Mouse (Mus musculus) liver, embryonic 15.5 days (tissue): ENCODE data around the gene Nos3. TPM values are rescaled to one million over a fixed set of nuclear protein-coding genes. Genes with fewer than 3 reads are reported as not detected.

Experiments
- ATAC-seq: fragments of 200-750 bp; cut with Nextera tagmentation; 2 replicates; pipeline ENCODE4 v1.8.0; 2017; ENCODE audit warnings: moderate number of reproducible peaks, mild to moderate bottlenecking, moderate library complexity; ENCODE audit not compliant: insufficient read depth
- H3K27ac ChIP-seq: fragments of 300-500 bp; sonication (generic); replicated peaks from 2 replicates; pipeline ENCODE4 v1.5.1; 2015; ENCODE audit warnings: mild to moderate bottlenecking, inconsistent platforms
- H3K27me3 ChIP-seq: fragments of 300-500 bp; sonication (generic); 2 replicates; pipeline ENCODE4 v1.6.1; 2015; ENCODE audit warnings: mild to moderate bottlenecking, inconsistent platforms
- H3K36me3 ChIP-seq: fragments of 300-500 bp; sonication (generic); replicated peaks from 2 replicates; pipeline ENCODE4 v1.6.1; 2015; ENCODE audit warnings: moderate library complexity, mild to moderate bottlenecking, inconsistent platforms
- H3K4me1 ChIP-seq: fragments of 300-500 bp; sonication (generic); replicated peaks from 2 replicates; pipeline ENCODE4 v1.6.1; 2015; ENCODE audit warnings: inconsistent platforms
- H3K4me2 ChIP-seq: fragments of 300-500 bp; sonication (generic); 2 replicates; pipeline ENCODE4 v1.6.1; 2015; ENCODE audit warnings: moderate library complexity, mild to moderate bottlenecking, inconsistent platforms
- H3K4me3 ChIP-seq: fragments of 300-500 bp; sonication (generic); replicated peaks from 2 replicates; pipeline ENCODE4 v1.5.1; 2015; ENCODE audit warnings: mild to moderate bottlenecking, inconsistent platforms
- H3K9ac ChIP-seq: fragments of 300-500 bp; sonication (generic); 2 replicates; pipeline ENCODE4 v1.6.1; 2015; ENCODE audit warnings: moderate library complexity, mild to moderate bottlenecking, inconsistent platforms
- H3K9me3 ChIP-seq: fragments of 300-500 bp; sonication (generic); replicated peaks from 2 replicates; pipeline ENCODE4 v1.6.1; 2016; ENCODE audit warnings: inconsistent platforms
- WGBS: fragments of 180-500 bp; shearing (Covaris S2); methylation state at CpG from one replicate; pipeline ENCODE4 v1.1.7; 2015; ENCODE audit warnings: mixed read lengths; ENCODE audit not compliant: insufficient replicate concordance; 5-methylcytosine and 5-hydroxymethylcytosine counted together
- polyA plus RNA-seq: library from polyadenylated mRNA; unstranded; fragments of >200 nt; fragmentation: Nextera tagmentation; extraction: Ambion mirVana; gene quantifications from 2 replicates; pipeline ENCODE4 v1.2.1, GENCODE M21; 2015

Nos3 gene
- polyA plus RNA-seq, result 2.1 and 2.5 TPM in 2 replicates

DNA sequence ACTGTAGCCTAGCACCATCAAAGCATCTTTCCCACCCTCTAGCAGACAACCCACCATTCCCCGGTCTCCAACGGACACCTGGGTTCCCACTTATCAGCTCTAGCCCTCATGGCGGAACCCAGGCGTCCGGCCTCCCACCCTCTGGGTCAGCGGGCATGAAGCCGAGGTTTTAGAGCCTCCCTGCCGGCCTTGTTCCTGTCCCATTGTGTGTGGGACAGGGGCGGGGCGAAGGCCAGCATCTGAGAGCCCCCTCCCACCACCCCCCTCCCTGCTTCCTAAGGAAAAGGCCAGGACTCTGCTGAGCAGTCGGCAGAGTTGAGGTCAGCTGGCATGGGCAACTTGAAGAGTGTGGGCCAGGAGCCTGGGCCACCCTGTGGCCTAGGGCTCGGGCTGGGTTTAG, at the start of gene Nos3:
TSS of gene Nos3 (plus strand) at position 303 of the 400 bp plus-strand sequence.
- H3K4me3 ChIP-seq, result 0 out of 2 replicates have a peak within 1 kb of the TSS, but pooled peaks have one; percentile 2
- H3K4me2 ChIP-seq, result peak within 1 kb of the TSS; percentile 3; the same call in 1 of the 2 replicates
- no peaks in the 10 kb centered on the region for H3K36me3 ChIP-seq
- no peak within 1 kb of the TSS for H3K9ac ChIP-seq
- peaks cover 27% of the 10 kb centered on the region; the same call in 1 of the 2 replicates for H3K27me3 ChIP-seq
- H3K4me1 ChIP-seq, result no peaks in the 10 kb centered on the region
- no peak within 1 kb of the TSS for H3K27ac ChIP-seq
- H3K9me3 ChIP-seq, result no peaks in the 10 kb centered on the region
- no peak for ATAC-seq
- WGBS, result 37% methylated on average over 12 of the region's 12 CpGs

DNA sequence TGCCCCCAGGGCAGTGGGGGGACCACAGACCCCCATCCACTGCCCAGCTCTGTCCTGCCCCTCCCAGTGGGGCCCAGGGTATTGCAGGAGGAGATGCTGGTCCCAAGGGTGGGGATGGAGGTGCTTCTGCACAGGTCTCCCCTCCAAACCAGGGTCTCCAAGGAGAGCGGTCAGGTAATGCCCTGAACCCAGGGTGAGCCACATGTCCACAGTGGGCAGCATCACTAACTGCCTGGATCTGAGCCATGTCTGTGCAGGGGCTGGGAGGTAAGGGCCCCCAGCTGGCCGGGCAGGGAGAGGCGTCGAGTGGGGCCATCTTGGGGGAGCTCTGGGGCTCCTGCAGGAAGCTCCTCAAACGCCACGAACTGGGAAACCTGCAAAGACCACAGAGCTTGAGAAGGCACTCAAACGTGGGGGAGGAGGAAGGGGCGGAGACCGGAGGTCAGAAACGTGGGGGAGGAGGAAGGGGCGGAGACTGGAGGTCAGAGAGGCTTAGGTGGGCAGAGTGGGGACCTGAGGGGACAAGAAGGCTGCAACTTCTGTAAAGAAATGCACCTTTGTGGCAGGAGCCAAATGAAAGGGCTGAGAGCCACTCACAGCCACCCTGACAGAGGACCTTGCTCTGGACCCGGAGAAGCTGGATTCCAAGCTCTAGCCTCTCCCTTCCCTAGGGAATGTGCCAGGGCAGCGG, 44.7 kb upstream of the Nos3 start:
- H3K4me1 ChIP-seq, result no peaks in the 10 kb centered on the region; the same call in 1 of the 2 replicates
- H3K27me3 ChIP-seq, result peaks cover 8% of the 10 kb centered on the region; the same call in 1 of the 2 replicates
- no peaks in the 10 kb centered on the region for H3K36me3 ChIP-seq
- no peak overlapping the region for H3K4me3 ChIP-seq
- no peak overlapping the region; the same call in 1 of the 2 replicates for H3K4me2 ChIP-seq
- H3K9me3 ChIP-seq, result no peaks in the 10 kb centered on the region
- no peak for ATAC-seq
- no peak overlapping the region for H3K27ac ChIP-seq
- 14% methylated on average over 13 of the region's 13 CpGs for WGBS
- H3K9ac ChIP-seq, result no peak overlapping the region

DNA sequence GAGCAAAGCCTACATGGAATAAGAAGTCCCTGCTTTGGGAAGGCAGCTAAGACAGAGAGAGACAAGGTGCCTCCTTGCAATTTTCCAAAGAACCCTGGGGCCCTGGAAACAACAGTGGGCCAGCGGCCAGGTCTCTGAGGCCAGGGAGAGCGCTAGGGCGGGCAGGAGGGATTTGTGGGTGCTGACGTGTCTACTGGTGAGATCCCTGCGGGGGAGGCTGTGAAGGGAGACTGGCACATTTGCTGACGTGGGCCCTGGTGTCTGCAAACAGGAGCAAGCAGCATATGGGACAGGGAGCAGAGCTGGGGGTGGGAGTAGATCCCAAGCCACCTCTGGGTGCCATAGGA, 44.2 kb upstream of the Nos3 start:
- Histone ChIP-seq H3K27me3 (peaks cover 13% of the 10 kb centered on the region; the same call in 1 of the 2 replicates), H3K9ac (no peak overlapping the region), H3K27ac (no peak overlapping the region), H3K9me3 (no peaks in the 10 kb centered on the region), H3K4me2 (no peak overlapping the region; the same call in 1 of the 2 replicates), H3K4me3 (no peak overlapping the region), H3K36me3 (no peaks in the 10 kb centered on the region), H3K4me1 (no peaks in the 10 kb centered on the region; the same call in 1 of the 2 replicates)
- ATAC-seq, result no peak
- WGBS, result 47% methylated on average over 6 of the region's 6 CpGs

DNA sequence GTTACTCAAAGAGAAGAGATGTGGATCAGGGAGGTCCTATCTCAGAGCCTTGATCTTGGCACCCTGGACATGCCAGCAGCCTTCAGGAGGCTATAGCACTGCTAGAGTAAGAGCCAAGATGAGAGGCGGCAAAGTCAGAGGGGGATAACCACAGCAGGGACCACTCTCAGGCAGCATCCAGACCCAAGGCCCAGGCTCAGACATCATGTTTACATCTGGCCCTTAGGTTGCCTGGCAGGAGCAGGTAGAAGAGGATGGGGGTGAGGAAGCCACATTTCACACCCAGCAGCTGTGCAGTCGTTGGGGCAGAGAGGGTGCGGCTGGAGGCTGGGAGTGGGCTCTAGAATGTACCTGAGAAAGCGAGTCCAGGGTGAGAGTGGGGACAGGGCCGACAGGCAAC, 43.7 kb upstream of the Nos3 start:
- no peak overlapping the region for H3K4me2 ChIP-seq
- no peak overlapping the region for H3K4me3 ChIP-seq
- ATAC-seq, result no peak
- H3K4me1 ChIP-seq, result no peaks in the 10 kb centered on the region; the same call in 1 of the 2 replicates
- H3K9me3 ChIP-seq, result no peaks in the 10 kb centered on the region
- H3K27me3 ChIP-seq, result peaks cover 17% of the 10 kb centered on the region
- H3K9ac ChIP-seq, result no peak overlapping the region
- no peaks in the 10 kb centered on the region for H3K36me3 ChIP-seq
- WGBS, result 61% methylated on average over 5 of the region's 5 CpGs
- H3K27ac ChIP-seq, result no peak overlapping the region

DNA sequence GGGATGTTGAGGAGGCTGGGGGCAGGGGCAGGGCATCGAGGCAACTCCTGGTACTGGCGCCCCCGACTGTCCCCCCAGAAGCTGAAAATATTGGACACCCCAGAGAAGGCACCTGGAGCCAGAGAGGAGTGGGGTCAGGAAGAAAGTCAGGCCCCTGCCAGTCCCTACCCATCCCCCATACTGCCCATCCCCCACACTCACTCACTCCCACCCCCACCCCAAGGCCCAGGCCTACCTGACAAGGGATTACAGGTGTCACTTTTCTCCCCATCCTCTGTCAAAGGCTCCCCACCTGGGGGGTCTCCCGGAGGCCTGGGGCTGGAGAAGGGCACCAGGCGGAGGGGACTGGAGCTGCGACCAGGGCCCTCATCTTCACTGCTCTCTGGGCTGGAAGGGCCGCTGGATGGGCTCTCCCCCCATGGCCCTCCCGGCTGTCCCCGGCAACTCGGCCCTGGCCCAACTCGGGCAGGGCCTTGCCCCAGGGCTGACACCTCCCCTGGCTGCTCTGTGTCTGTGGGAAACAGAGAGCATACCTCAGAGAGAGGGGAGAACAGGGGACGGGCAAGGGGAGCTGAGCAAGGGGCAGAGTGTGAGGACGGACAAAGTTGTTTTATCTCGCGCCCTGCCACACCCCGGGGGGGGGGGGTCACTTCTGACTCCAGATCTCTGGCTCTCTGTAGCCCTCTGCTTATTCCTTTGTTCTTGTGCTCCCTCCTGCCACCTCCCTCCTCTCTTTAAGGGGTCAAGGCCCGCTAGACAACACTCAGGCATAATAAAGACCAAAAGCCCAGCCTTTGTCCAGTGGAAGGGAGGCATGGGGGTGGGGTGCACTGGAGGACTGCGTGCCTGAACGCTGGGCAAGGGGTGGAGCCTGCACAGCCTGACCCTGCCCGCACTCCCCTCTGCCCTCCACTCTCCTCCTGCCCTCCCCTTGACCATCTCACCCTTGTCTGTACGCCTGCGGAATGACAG, 42.6 kb upstream of the Nos3 start:
- 38% methylated on average over 22 of the region's 22 CpGs for WGBS
- Histone ChIP-seq H3K4me2 (no peak overlapping the region), H3K4me1 (no peaks in the 10 kb centered on the region; the same call in 1 of the 2 replicates), H3K9me3 (no peaks in the 10 kb centered on the region), H3K27ac (no peak overlapping the region), H3K9ac (no peak overlapping the region), H3K4me3 (no peak overlapping the region), H3K27me3 (peaks cover 24% of the 10 kb centered on the region), H3K36me3 (no peaks in the 10 kb centered on the region)
- ATAC-seq, result no peak

DNA sequence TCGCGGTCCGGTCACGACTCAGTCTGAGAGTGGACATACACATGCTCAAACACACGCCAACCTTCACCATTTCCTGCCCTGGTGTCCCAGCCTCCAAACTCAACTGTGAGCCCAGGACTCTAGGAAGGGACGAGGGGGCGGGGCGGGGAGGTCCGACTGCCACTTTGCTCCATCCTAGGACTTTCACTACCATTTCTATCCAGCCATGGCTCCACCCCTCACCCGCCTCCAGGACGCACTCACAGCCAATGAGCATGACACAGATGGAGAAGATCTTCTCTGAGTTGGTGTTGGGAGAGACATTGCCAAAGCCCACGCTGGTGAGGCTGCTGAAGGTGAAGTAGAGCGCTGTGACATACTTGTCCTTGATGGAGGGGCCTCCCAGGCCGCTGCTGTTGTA, 39.4 kb upstream of the Nos3 start:
- H3K27me3 ChIP-seq, result peaks cover 41% of the 10 kb centered on the region
- H3K9ac ChIP-seq, result no peak overlapping the region
- H3K4me3 ChIP-seq, result no peak overlapping the region
- no peaks in the 10 kb centered on the region for H3K9me3 ChIP-seq
- 37% methylated on average over 14 of the region's 14 CpGs for WGBS
- H3K4me2 ChIP-seq, result no peak overlapping the region
- no peak for ATAC-seq
- H3K36me3 ChIP-seq, result no peaks in the 10 kb centered on the region
- H3K4me1 ChIP-seq, result peaks cover 5% of the 10 kb centered on the region
- no peak overlapping the region for H3K27ac ChIP-seq

DNA sequence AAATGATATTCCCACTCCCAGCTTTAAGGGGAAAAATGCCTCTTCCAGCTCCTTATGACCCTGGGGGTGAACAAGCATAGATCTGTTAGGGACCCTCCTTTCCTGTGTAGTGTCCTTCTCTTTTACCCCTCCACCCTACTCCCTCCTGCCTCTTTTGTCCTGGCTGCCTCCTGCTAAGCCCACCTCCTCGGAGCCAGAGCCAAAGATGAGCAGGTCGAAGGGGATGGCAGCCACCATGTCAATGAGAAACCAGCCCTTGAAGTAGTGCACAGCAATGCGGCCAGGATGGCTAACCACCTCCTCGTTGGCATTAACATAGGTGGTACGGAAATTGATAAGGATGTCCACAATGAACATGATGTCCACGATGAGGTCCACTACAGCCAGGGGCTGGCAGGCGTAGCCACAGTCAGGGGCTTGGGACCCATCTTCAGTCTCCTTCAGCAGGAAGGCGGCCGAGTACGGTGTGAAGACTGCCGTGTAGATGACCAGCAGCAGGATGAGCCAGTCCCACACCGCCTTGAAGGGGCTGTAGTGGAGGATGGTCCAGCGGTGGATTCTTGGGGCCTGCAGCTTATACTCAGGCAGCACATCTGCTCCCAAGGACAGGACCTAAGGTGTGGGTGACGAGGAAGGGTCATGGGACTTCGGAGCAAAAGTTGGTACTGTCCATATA, 38.3 kb upstream of the Nos3 start:
- ATAC-seq, result no peak
- Histone ChIP-seq H3K27me3 (peaks cover 43% of the 10 kb centered on the region), H3K4me1 (peaks cover 5% of the 10 kb centered on the region), H3K36me3 (no peaks in the 10 kb centered on the region), H3K27ac (no peak overlapping the region), H3K9ac (no peak overlapping the region), H3K4me2 (no peak overlapping the region), H3K4me3 (no peak overlapping the region), H3K9me3 (no peaks in the 10 kb centered on the region)
- WGBS, result 76% methylated on average over 15 of the region's 15 CpGs

DNA sequence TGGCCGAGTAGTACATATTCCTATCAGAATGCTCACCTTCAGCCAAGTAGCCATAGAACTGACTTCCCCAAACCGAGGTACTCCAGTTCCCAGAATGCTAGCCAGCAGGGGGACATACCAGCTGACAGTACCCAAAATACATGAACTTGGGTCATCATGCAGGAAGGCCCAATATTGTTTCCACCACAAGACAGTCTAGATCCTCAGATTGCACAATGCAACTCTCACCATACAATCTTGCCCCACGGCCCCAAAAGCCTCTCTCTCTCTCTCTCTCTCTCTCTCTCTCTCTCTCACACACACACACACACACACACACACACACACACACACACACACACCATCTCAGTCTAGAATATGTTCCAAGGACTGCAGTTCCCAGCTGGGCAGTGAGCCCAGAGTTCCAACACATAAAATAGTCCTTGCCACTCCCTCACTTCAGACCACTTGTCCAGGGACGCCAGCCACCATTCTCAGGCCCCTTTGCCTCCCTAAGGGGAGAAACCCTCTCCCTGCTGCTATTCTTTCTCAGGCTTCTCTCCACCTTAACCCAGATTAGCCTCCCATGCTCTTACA, 37.7 kb upstream of the Nos3 start:
- Histone ChIP-seq H3K27ac (no peak overlapping the region), H3K36me3 (no peaks in the 10 kb centered on the region), H3K9me3 (no peaks in the 10 kb centered on the region), H3K27me3 (peaks cover 43% of the 10 kb centered on the region), H3K4me1 (peaks cover 5% of the 10 kb centered on the region), H3K4me3 (no peak overlapping the region), H3K9ac (no peak overlapping the region), H3K4me2 (no peak overlapping the region)
- 40% methylated on average over 4 of the region's 4 CpGs for WGBS
- no peak for ATAC-seq

DNA sequence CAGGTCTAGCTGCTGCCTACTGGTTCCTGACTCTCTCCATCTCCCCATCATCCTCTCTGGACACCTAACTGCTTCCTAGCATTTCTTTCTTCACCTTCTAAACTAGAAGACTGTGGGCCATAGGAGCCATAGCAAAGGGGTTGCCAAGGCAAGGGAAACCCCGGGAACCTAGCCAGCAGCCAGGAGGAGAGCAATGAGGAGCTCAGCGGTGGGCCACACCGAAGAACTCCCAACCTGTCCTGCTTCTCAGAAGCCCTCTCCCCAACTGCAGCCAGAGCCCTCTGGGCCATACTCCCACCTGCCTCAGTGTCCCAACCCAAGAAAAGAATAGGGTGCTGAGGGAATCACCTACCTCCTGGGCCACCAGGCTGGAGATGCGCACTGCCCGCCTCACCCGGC, 35.8 kb upstream of the Nos3 start:
- H3K4me3 ChIP-seq, result no peak overlapping the region
- peaks cover 43% of the 10 kb centered on the region for H3K27me3 ChIP-seq
- no peak overlapping the region for H3K9ac ChIP-seq
- H3K36me3 ChIP-seq, result no peaks in the 10 kb centered on the region
- ATAC-seq, result no peak
- no peaks in the 10 kb centered on the region for H3K9me3 ChIP-seq
- no peak overlapping the region for H3K27ac ChIP-seq
- peaks cover 5% of the 10 kb centered on the region for H3K4me1 ChIP-seq
- H3K4me2 ChIP-seq, result peak overlapping the region; percentile 36; the same call in 1 of the 2 replicates
- 62% methylated on average over 6 of the region's 6 CpGs for WGBS

DNA sequence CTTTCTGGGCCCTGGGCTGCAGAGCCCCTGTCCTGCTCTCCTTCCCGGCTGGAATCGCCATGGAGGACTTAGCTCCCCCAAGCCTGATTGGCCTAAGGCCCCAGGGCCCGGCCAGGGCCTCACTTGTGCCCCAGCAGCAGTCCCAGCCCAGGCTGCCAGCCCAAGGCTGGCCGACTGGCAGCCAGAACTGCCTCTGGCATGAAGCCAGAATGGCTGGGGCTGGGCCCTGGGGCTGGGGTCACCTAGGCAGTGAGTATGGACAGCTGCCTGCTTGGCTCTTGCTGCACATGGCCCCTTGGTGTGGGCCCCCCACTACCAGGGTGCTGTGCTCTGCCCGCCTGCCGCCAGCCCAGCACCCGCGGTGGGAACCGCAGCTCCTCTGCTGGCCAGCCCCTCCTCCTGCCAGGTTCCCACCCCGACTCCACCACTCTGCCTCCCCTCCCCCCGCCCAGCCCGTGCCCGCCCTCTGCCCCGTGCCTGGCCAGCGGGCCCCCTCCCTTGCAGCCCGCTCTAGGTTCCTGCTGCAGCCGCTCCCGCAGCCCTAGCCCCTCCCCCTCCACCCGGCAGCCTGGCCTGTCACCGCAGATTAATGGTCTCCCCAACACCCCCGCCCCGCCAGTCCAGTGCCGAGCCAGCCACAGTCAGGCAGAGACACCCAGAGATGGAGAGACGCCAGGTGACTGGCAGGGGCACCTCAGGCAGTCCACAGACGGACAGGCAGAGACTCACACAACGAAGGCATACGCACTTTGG, 35.2 kb upstream of the Nos3 start:
- no peak overlapping the region for H3K4me3 ChIP-seq
- WGBS, result 6% methylated on average over 27 of the region's 27 CpGs

More for the DNA sequence above, 35.2 kb upstream of the Nos3 start:
- H3K27me3 ChIP-seq, result peaks cover 39% of the 10 kb centered on the region
- peak overlapping the region; percentile 36 for H3K4me2 ChIP-seq
- no peak overlapping the region for H3K27ac ChIP-seq
- H3K4me1 ChIP-seq, result peaks cover 5% of the 10 kb centered on the region
- H3K36me3 ChIP-seq, result no peaks in the 10 kb centered on the region
- H3K9ac ChIP-seq, result no peak overlapping the region
- H3K9me3 ChIP-seq, result no peaks in the 10 kb centered on the region
- ATAC-seq, result no peak
